Mouse (Mus musculus) heart, embryonic 11.5 days (tissue): ENCODE results near the gene Brpf3. TPM values are rescaled to one million over a fixed set of nuclear protein-coding genes. Genes with fewer than 3 reads are reported as not detected.

ENCODE experiments used
- ATAC-seq: fragments of 200-750 bp; cut with Nextera tagmentation; replicated peaks from 2 replicates; pipeline ENCODE4 v1.8.0; 2017; ENCODE audit warnings: moderate library complexity; ENCODE audit not compliant: insufficient number of reproducible peaks, low FRiP score, low TSS enrichment
- H3K27ac ChIP-seq: fragments of 300-500 bp; sonication (generic); 2 replicates; pipeline ENCODE4 v1.5.1; 2014; ENCODE audit warnings: mild to moderate bottlenecking, low read depth, low read length
- H3K27me3 ChIP-seq: fragments of 300-500 bp; sonication (generic); 2 replicates; pipeline ENCODE4 v1.6.1; 2014; ENCODE audit warnings: mild to moderate bottlenecking, low read length, mixed read lengths; ENCODE audit not compliant: control insufficient read depth, insufficient read depth
- H3K36me3 ChIP-seq: fragments of 300-500 bp; sonication (generic); 2 replicates; pipeline ENCODE4 v1.6.1; 2014; ENCODE audit warnings: mild to moderate bottlenecking, low read length, moderate library complexity, mixed read lengths; ENCODE audit not compliant: control insufficient read depth, insufficient read depth
- H3K4me1 ChIP-seq: fragments of 300-500 bp; sonication (generic); 2 replicates; pipeline ENCODE4 v1.6.1; 2014; ENCODE audit warnings: low read length; ENCODE audit not compliant: control insufficient read depth, insufficient read depth
- H3K4me2 ChIP-seq: fragments of 300-500 bp; sonication (generic); 2 replicates; pipeline ENCODE4 v1.6.1; 2014; ENCODE audit warnings: mild to moderate bottlenecking, moderate library complexity
- H3K4me3 ChIP-seq: fragments of 300-500 bp; sonication (generic); 2 replicates; pipeline ENCODE4 v1.5.1; 2014; ENCODE audit warnings: low read depth, low read length
- H3K9ac ChIP-seq: fragments of 300-500 bp; sonication (generic); 2 replicates; pipeline ENCODE4 v1.6.1; 2014; ENCODE audit warnings: mild to moderate bottlenecking, low read depth, low read length, moderate library complexity
- H3K9me3 ChIP-seq: fragments of 300-500 bp; sonication (generic); replicated peaks from 2 replicates; pipeline ENCODE4 v1.6.1; 2016; ENCODE audit warnings: low read length; ENCODE audit not compliant: control insufficient read depth
- WGBS: fragments of 180-500 bp; shearing (Covaris S2); extraction: QIAGEN DNeasy Blood & Tissue Kit; methylation state at CpG from one replicate; pipeline ENCODE4 v1.1.7; 2014; ENCODE audit not compliant: insufficient replicate concordance; 5-methylcytosine and 5-hydroxymethylcytosine counted together
- polyA plus RNA-seq: library from polyadenylated mRNA; unstranded; fragments of >200 nt; fragmentation: Nextera tagmentation; extraction: Ambion mirVana; gene quantifications from 2 replicates; pipeline ENCODE4 v1.2.1, GENCODE M21; 2014

Brpf3 gene
- polyA plus RNA-seq, 1 experiment from 2014 or later, result 13.4 TPM

- no peak overlapping the region for H3K4me3 ChIP-seq
- H3K27ac ChIP-seq, result peak overlapping the region; percentile 50
- H3K4me2 ChIP-seq, result no peak overlapping the region
- peak overlapping the region; percentile 39; the same call in 1 of the 2 replicates for H3K9ac ChIP-seq
- no peaks in the 10 kb centered on the region for H3K36me3 ChIP-seq
- no peaks in the 10 kb centered on the region for H3K27me3 ChIP-seq
- WGBS, result 51% methylated on average over 9 of the region's 9 CpGs
- peaks cover 12% of the 10 kb centered on the region for H3K4me1 ChIP-seq
- no peaks in the 10 kb centered on the region for H3K9me3 ChIP-seq
- ATAC-seq, result no peak; the same call in 1 of the 2 replicates
Observed at GRCm38 (mm10) chr17:28781290-28782045, 19.4 kb upstream of the Brpf3 start.

GRCm38 (mm10) chr17:28785036-28785435 is 15.9 kb upstream of the Brpf3 start:
- H3K27ac ChIP-seq, result no peak overlapping the region
- no peak overlapping the region for H3K9ac ChIP-seq
- H3K4me2 ChIP-seq, result no peak overlapping the region
- no peaks in the 10 kb centered on the region for H3K27me3 ChIP-seq
- WGBS, result 81% methylated on average over 3 of the region's 3 CpGs
- no peak for ATAC-seq
- no peaks in the 10 kb centered on the region for H3K9me3 ChIP-seq
- peaks cover 12% of the 10 kb centered on the region for H3K4me1 ChIP-seq
- H3K4me3 ChIP-seq, result no peak overlapping the region
- H3K36me3 ChIP-seq, result no peaks in the 10 kb centered on the region

GRCm38 (mm10) chr17:28787507-28787906 is 13.4 kb upstream of the Brpf3 start:
- Histone ChIP-seq H3K27ac (no peak overlapping the region), H3K9me3 (no peaks in the 10 kb centered on the region), H3K4me1 (no peaks in the 10 kb centered on the region), H3K4me2 (no peak overlapping the region), H3K9ac (no peak overlapping the region), H3K36me3 (no peaks in the 10 kb centered on the region), H3K4me3 (no peak overlapping the region), H3K27me3 (no peaks in the 10 kb centered on the region)
- WGBS, result 96% methylated on average over 12 of the region's 12 CpGs
- ATAC-seq, result no peak

GRCm38 (mm10) chr17:28797031-28797430 is 3.9 kb upstream of the Brpf3 start:
- H3K9me3 ChIP-seq, result no peaks in the 10 kb centered on the region; the same call in 1 of the 2 replicates
- WGBS, result 86% methylated on average over 4 of the region's 4 CpGs
- H3K27me3 ChIP-seq, result no peaks in the 10 kb centered on the region
- peaks cover 3% of the 10 kb centered on the region for H3K4me1 ChIP-seq
- no peaks in the 10 kb centered on the region for H3K36me3 ChIP-seq
- no peak overlapping the region for H3K9ac ChIP-seq
- no peak for ATAC-seq
- no peak overlapping the region for H3K27ac ChIP-seq
- no peak overlapping the region for H3K4me2 ChIP-seq
- no peak overlapping the region for H3K4me3 ChIP-seq

GRCm38 (mm10) chr17:28799291-28800160 is 1.4 kb upstream of the Brpf3 start:
- Histone ChIP-seq H3K4me1 (peaks cover 13% of the 10 kb centered on the region), H3K36me3 (no peaks in the 10 kb centered on the region), H3K4me2 (peak overlapping the region; percentile 100), H3K27me3 (no peaks in the 10 kb centered on the region), H3K4me3 (peak overlapping the region; percentile 94), H3K27ac (no peak overlapping the region), H3K9ac (no peak overlapping the region), H3K9me3 (no peaks in the 10 kb centered on the region; the same call in 1 of the 2 replicates)
- ATAC-seq, result no peak
- WGBS, result 18% methylated on average over 14 of the region's 14 CpGs

GRCm38 (mm10) chr17:28800281-28800670 is 614 bp upstream of the Brpf3 start:
- Histone ChIP-seq H3K36me3 (no peaks in the 10 kb centered on the region), H3K4me2 (peak overlapping the region; percentile 100), H3K4me1 (peaks cover 13% of the 10 kb centered on the region), H3K27me3 (no peaks in the 10 kb centered on the region), H3K4me3 (peak overlapping the region; percentile 94), H3K9me3 (no peaks in the 10 kb centered on the region; the same call in 1 of the 2 replicates), H3K27ac (peak overlapping the region; percentile 99), H3K9ac (peak overlapping the region; percentile 98)
- ATAC-seq, result peak; percentile 8; the same call in 1 of the 2 replicates
- WGBS, result under 1% methylated on average over 15 of the region's 15 CpGs

- Histone ChIP-seq H3K9me3 (no peaks in the 10 kb centered on the region), H3K9ac (peak overlapping the region; percentile 98), H3K4me1 (peaks cover 13% of the 10 kb centered on the region), H3K36me3 (peaks cover 7% of the 10 kb centered on the region), H3K4me2 (peak overlapping the region; percentile 100), H3K27ac (peak overlapping the region; percentile 99), H3K4me3 (peak overlapping the region; percentile 94), H3K27me3 (no peaks in the 10 kb centered on the region)
- peak; percentile 97 for ATAC-seq
- WGBS, result under 1% methylated on average over 36 of the region's 42 CpGs
Observed at GRCm38 (mm10) chr17:28801474-28802005, 650 bp downstream of the Brpf3 start.

- Histone ChIP-seq H3K9me3 (no peaks in the 10 kb centered on the region), H3K9ac (peak overlapping the region; percentile 98), H3K4me1 (peaks cover 13% of the 10 kb centered on the region), H3K27ac (peak overlapping the region; percentile 99), H3K4me2 (peak overlapping the region; percentile 95), H3K36me3 (peaks cover 12% of the 10 kb centered on the region), H3K4me3 (peak overlapping the region; percentile 94), H3K27me3 (no peaks in the 10 kb centered on the region)
- WGBS, result 3% methylated on average over 18 of the region's 18 CpGs
- ATAC-seq, result no peak
Observed at GRCm38 (mm10) chr17:28802006-28802481, 1.2 kb downstream of the Brpf3 start.
